Mouse (Mus musculus) cerebral cortex, adult 2 months (tissue): ENCODE measurements around the gene Ak9.

Experiments
- WGBS: fragments of 180-500 bp; shearing (Covaris S2); methylation state at CpG from one replicate; pipeline ENCODE4 v1.1.7; 2018; 5-methylcytosine and 5-hydroxymethylcytosine counted together

The Ak9 gene

GRCm38 (mm10) chr10:41341346-41341745, 37.6 kb downstream of the Ak9 start:
- WGBS: 92% methylated on average over 7 of the region's 7 CpGs

- WGBS: 86% methylated on average over 9 of the region's 9 CpGs
Measured at GRCm38 (mm10) chr10:41365086-41365485, 61.3 kb downstream of the Ak9 start.

- 78% methylated on average over 12 of the region's 12 CpGs for WGBS
Measured at GRCm38 (mm10) chr10:41380466-41380865, 76.7 kb downstream of the Ak9 start.

GRCm38 (mm10) chr10:41385506-41386221, 81.9 kb downstream of the Ak9 start:
- WGBS: 61% methylated on average over 15 of the region's 15 CpGs

GRCm38 (mm10) chr10:41393555-41393954, 89.8 kb downstream of the Ak9 start:
- WGBS: 63% methylated on average over 2 of the region's 2 CpGs

GRCm38 (mm10) chr10:41401097-41401496, 97.3 kb downstream of the Ak9 start:
- 96% methylated on average over 3 of the region's 3 CpGs for WGBS

- 81% methylated on average over 2 of the region's 2 CpGs for WGBS
Measured at GRCm38 (mm10) chr10:41403364-41403763, 99.6 kb downstream of the Ak9 start.

GRCm38 (mm10) chr10:41403893-41404612, 100.3 kb downstream of the Ak9 start:
- WGBS: 14% methylated on average over 3 of the region's 3 CpGs

- 92% methylated on average over 4 of the region's 4 CpGs for WGBS
Measured at GRCm38 (mm10) chr10:41410176-41410575, 106.4 kb downstream of the Ak9 start.

GRCm38 (mm10) chr10:41410821-41411220, 107.0 kb downstream of the Ak9 start:
- WGBS: 100% methylated on average over 1 of the region's 1 CpGs

- WGBS: 91% methylated on average over 1 of the region's 1 CpGs
Measured at GRCm38 (mm10) chr10:41413471-41413870, 109.7 kb downstream of the Ak9 start.

GRCm38 (mm10) chr10:41415368-41415767, 111.6 kb downstream of the Ak9 start:
- WGBS: 95% methylated on average over 2 of the region's 2 CpGs

GRCm38 (mm10) chr10:41420496-41421200, 116.9 kb downstream of the Ak9 start:
- 80% methylated on average over 9 of the region's 9 CpGs for WGBS

- WGBS: 76% methylated on average over 2 of the region's 2 CpGs
Measured at GRCm38 (mm10) chr10:41423681-41424080, 119.9 kb downstream of the Ak9 start.

GRCm38 (mm10) chr10:41426368-41426767, 122.6 kb downstream of the Ak9 start:
- 73% methylated on average over 6 of the region's 6 CpGs for whole genome bisulfite sequencing

- 28% methylated on average over 4 of the region's 4 CpGs for whole genome bisulfite sequencing
Measured at GRCm38 (mm10) chr10:41434624-41435023, 130.8 kb downstream of the Ak9 start.

GRCm38 (mm10) chr10:41435141-41435540, 131.4 kb downstream of the Ak9 start:
- WGBS: 57% methylated on average over 3 of the region's 3 CpGs

GRCm38 (mm10) chr10:41448216-41448615, 144.4 kb downstream of the Ak9 start:
- WGBS: 74% methylated on average over 1 of the region's 1 CpGs

GRCm38 (mm10) chr10:41449684-41450083, 145.9 kb downstream of the Ak9 start:
- 8% methylated on average over 14 of the region's 14 CpGs for WGBS

GRCm38 (mm10) chr10:41450137-41450670, 146.4 kb downstream of the Ak9 start, which contains the start of gene Zbtb24:
Gene Zbtb24 (plus strand): TSS chr10:41450383.
- WGBS: 2% methylated on average over 49 of the region's 49 CpGs

- 51% methylated on average over 18 of the region's 18 CpGs for WGBS
Measured at GRCm38 (mm10) chr10:41450780-41451522, 147.2 kb downstream of the Ak9 start.
